In genomic region chr6:142533412-142533811, GRCm38 (mm10) we compare ENCODE assay signal across 17 mouse cellular contexts.
"Had no signal": no experiment of that assay in that cellular context is flagged by ENCODE, and none has a peak within 500 bp of the region (broad histone marks: within the 10 kb centered on the region; RNA-seq: fewer than 3 reads in every experiment).

No protein-coding gene starts in this region.

- H3K27me3 ChIP-seq: limb, embryonic 13.5 days; liver, embryonic 12.5 days; liver, embryonic 15.5 days; lung, embryonic 15.5 days; megakaryocyte, embryonic 14.5 days; midbrain, embryonic 13.5 days had no signal

- H3K4me3 ChIP-seq: layer of hippocampus, adult 2 months; limb, embryonic 10.5 days; limb, embryonic 13.5 days; liver, embryonic 12.5 days; liver, embryonic 15.5 days; lung, embryonic 15.5 days; megakaryocyte, embryonic 14.5 days; midbrain, embryonic 10.5 days; midbrain, embryonic 13.5 days had no signal

- H3K4me1 ChIP-seq: limb, embryonic 10.5 days; limb, embryonic 13.5 days; midbrain, embryonic 10.5 days; midbrain, embryonic 13.5 days had no signal

- H3K9ac ChIP-seq: limb, embryonic 13.5 days; liver, embryonic 12.5 days; liver, embryonic 15.5 days; lung, embryonic 15.5 days; midbrain, embryonic 13.5 days had no signal

- ATAC-seq: liver, embryonic 12.5 days; midbrain, embryonic 13.5 days had no signal

- H3K36me3 ChIP-seq: limb, embryonic 10.5 days; limb, embryonic 13.5 days; liver, embryonic 12.5 days; liver, embryonic 15.5 days; lung, embryonic 15.5 days; midbrain, embryonic 10.5 days; midbrain, embryonic 13.5 days had no signal

- H3K4me2 ChIP-seq: limb, embryonic 13.5 days; liver, embryonic 12.5 days; liver, embryonic 15.5 days; lung, embryonic 15.5 days; midbrain, embryonic 13.5 days had no signal

- H3K27ac ChIP-seq: layer of hippocampus, adult 2 months; limb, embryonic 10.5 days; limb, embryonic 13.5 days; liver, embryonic 12.5 days; liver, embryonic 15.5 days; lung, embryonic 15.5 days; midbrain, embryonic 10.5 days; midbrain, embryonic 13.5 days had no signal

- DNase-seq: kidney, postnatal 14 days; layer of hippocampus, adult 9-11 months; liver; lung, adult 18-20 months; lung, postnatal 10 days; lung, postnatal 36 days; thymus, adult 18-20 months; thymus, postnatal 36 days had no signal

- H3K9me3 ChIP-seq: limb, embryonic 10.5 days; limb, embryonic 13.5 days; liver, embryonic 12.5 days; liver, embryonic 15.5 days; lung, embryonic 15.5 days; midbrain, embryonic 10.5 days; midbrain, embryonic 13.5 days had no signal
